Mouse (Mus musculus) liver, embryonic 11.5 days (tissue): ENCODE results near the gene Camkk2. TPM values are rescaled to one million over a fixed set of nuclear protein-coding genes. Genes with fewer than 3 reads are reported as not detected.

Source experiments
- ATAC-seq: fragments of 200-750 bp; cut with Nextera tagmentation; replicated peaks from 2 replicates; pipeline ENCODE4 v1.8.0; 2017; ENCODE audit warnings: moderate number of reproducible peaks, mild to moderate bottlenecking, moderate TSS enrichment, moderate library complexity; ENCODE audit not compliant: low FRiP score
- DNase-seq: peaks from one replicate; pipeline ENCODE4 v3.0.0-alpha.2; 2017; ENCODE audit warnings: low spot score
- H3K27ac ChIP-seq: fragments of 300-500 bp; sonication (generic); 2 replicates; pipeline ENCODE4 v1.5.1; 2014; ENCODE audit warnings: mild to moderate bottlenecking, low read depth, low read length, control low read depth
- H3K27me3 ChIP-seq: fragments of 300-500 bp; sonication (generic); replicated peaks from 2 replicates; pipeline ENCODE4 v1.6.1; 2014; ENCODE audit warnings: low read length, mixed read lengths; ENCODE audit not compliant: control insufficient read depth, insufficient read depth
- H3K36me3 ChIP-seq: fragments of 300-500 bp; sonication (generic); 2 replicates; pipeline ENCODE4 v1.6.1; 2014; ENCODE audit warnings: mild to moderate bottlenecking, low read length, moderate library complexity, mixed read lengths; ENCODE audit not compliant: control insufficient read depth, insufficient read depth
- H3K4me1 ChIP-seq: fragments of 300-500 bp; sonication (generic); replicated peaks from 2 replicates; pipeline ENCODE4 v1.6.1; 2014; ENCODE audit warnings: low read length, mixed read lengths; ENCODE audit not compliant: control insufficient read depth, insufficient read depth
- H3K4me2 ChIP-seq: fragments of 300-500 bp; sonication (generic); 2 replicates; pipeline ENCODE4 v1.6.1; 2014; ENCODE audit warnings: mild to moderate bottlenecking, control low read depth, moderate library complexity
- H3K4me3 ChIP-seq: fragments of 300-500 bp; sonication (generic); 2 replicates; pipeline ENCODE4 v1.5.1; 2014; ENCODE audit warnings: low read depth, low read length, control low read depth
- H3K9ac ChIP-seq: fragments of 300-500 bp; sonication (generic); 2 replicates; pipeline ENCODE4 v1.6.1; 2014; ENCODE audit warnings: low read depth, low read length, control low read depth
- H3K9me3 ChIP-seq: fragments of 300-500 bp; sonication (generic); 2 replicates; pipeline ENCODE4 v1.6.1; 2016; ENCODE audit warnings: low read length, inconsistent platforms, mixed read lengths; ENCODE audit not compliant: control insufficient read depth
- WGBS: fragments of 180-500 bp; shearing (Covaris S2); extraction: QIAGEN DNeasy Blood & Tissue Kit; methylation state at CpG from one replicate; pipeline ENCODE4 v1.1.7; 2014; 5-methylcytosine and 5-hydroxymethylcytosine counted together
- microRNA-seq: library from miRNA; unstranded; fragments of <30 nt; microRNA quantifications from one replicate; pipeline ENCODE4, GENCODE M21; 2017; ENCODE audit warnings: borderline number of aligned reads
- polyA plus RNA-seq: library from polyadenylated mRNA; unstranded; fragments of >200 nt; fragmentation: Nextera tagmentation; extraction: Ambion mirVana; gene quantifications from 2 replicates; pipeline ENCODE4 v1.2.1, GENCODE M21; 2014

Camkk2 gene
- polyA plus RNA-seq, 1 experiment from 2014 or later: 15.5 TPM

DNA sequence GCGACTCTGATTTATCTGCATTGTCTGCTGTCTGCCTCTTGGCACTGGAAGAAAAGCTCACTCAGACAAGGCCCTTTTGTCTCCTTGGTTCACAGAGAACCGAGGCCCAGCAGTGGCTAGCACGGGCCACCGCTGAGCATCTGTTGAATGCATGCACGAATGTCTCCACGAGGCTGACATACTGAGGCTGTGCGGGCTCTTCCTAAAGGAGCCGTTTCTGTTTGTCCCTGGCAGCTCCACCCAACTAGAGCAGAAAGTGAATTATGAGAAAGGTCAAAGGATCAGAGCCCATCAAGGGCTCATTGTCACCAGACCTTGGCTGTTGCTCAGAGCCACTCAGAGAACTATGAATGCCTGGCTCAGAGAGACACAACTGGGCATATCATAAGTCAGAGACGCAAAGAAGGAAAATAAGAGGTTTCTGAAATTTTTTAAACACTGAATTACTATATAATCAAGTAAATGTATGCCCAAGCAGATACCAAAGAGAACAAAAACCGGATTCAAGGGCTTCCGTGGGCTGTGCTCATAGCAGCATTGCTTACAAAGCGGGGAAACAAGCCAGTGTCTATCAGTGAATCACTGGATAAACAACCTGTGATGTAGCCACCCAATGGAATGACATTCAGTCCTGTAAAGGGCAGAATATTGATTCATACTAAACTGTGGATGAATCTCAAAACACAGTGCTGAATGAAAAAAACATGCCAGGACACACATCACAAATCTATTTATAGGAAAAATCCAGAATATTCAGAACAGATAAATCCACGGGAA, 85.6 kb downstream of the Camkk2 start:
- DNase-seq (no peak), ATAC-seq (no peak)
- Histone ChIP-seq H3K4me3 (no peak overlapping the region), H3K36me3 (no peaks in the 10 kb centered on the region), H3K27ac (no peak overlapping the region), H3K9ac (no peak overlapping the region), H3K9me3 (no peaks in the 10 kb centered on the region), H3K4me1 (peaks cover 11% of the 10 kb centered on the region), H3K27me3 (no peaks in the 10 kb centered on the region), H3K4me2 (no peak overlapping the region)
- WGBS: 64% methylated on average over 13 of the region's 13 CpGs

DNA sequence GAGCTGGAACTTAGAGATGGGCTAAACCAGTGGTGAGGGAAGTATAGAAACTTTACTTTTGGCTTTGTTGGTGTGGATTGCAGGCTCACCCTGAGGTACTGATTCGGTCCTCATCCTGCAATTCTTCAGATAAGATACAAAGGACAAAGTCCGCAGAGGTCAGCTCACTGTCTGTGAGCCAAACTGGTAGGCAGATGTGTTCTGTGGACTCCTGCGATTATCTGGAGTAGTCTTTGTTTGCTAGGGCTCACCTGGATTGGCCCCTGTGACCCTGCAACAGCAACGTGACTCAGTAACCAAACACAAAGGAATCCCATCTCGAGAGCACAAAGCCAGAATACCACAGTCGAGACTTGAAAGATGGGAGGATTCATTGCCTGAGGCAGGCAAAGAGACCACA, 88.7 kb downstream of the Camkk2 start:
- Histone ChIP-seq H3K4me1 (no peaks in the 10 kb centered on the region), H3K36me3 (no peaks in the 10 kb centered on the region), H3K9me3 (no peaks in the 10 kb centered on the region), H3K4me2 (no peak overlapping the region), H3K4me3 (no peak overlapping the region), H3K9ac (no peak overlapping the region), H3K27ac (no peak overlapping the region), H3K27me3 (no peaks in the 10 kb centered on the region)
- no peak for DNase-seq
- WGBS: 64% methylated on average over 6 of the region's 6 CpGs
- ATAC-seq: no peak

GRCm38 (mm10) chr5:122689153-122689552, 90.1 kb downstream of the Camkk2 start:
- Histone ChIP-seq H3K4me3 (no peak overlapping the region), H3K27ac (no peak overlapping the region), H3K27me3 (no peaks in the 10 kb centered on the region), H3K36me3 (no peaks in the 10 kb centered on the region), H3K4me2 (no peak overlapping the region), H3K4me1 (no peaks in the 10 kb centered on the region), H3K9me3 (no peaks in the 10 kb centered on the region), H3K9ac (no peak overlapping the region)
- 88% methylated on average over 7 of the region's 7 CpGs for WGBS
- DNase-seq (no peak), ATAC-seq (no peak)

GRCm38 (mm10) chr5:122687391-122687790, 91.8 kb downstream of the Camkk2 start:
- Histone ChIP-seq H3K27ac (no peak overlapping the region), H3K27me3 (no peaks in the 10 kb centered on the region), H3K9ac (no peak overlapping the region), H3K4me1 (no peaks in the 10 kb centered on the region), H3K4me2 (no peak overlapping the region), H3K9me3 (no peaks in the 10 kb centered on the region), H3K4me3 (no peak overlapping the region), H3K36me3 (no peaks in the 10 kb centered on the region)
- DNase-seq (no peak), ATAC-seq (no peak)
- WGBS: 85% methylated on average over 4 of the region's 4 CpGs

- Histone ChIP-seq H3K9me3 (no peaks in the 10 kb centered on the region), H3K4me1 (peaks cover 3% of the 10 kb centered on the region; the same call in 1 of the 2 replicates), H3K27me3 (no peaks in the 10 kb centered on the region), H3K36me3 (no peaks in the 10 kb centered on the region), H3K9ac (no peak overlapping the region), H3K4me3 (no peak overlapping the region), H3K27ac (no peak overlapping the region), H3K4me2 (no peak overlapping the region)
- no peak for DNase-seq
- ATAC-seq: no peak
- 52% methylated on average over 10 of the region's 10 CpGs for WGBS
Observed at GRCm38 (mm10) chr5:122683926-122684325, 95.3 kb downstream of the Camkk2 start.

GRCm38 (mm10) chr5:122681276-122681675, 97.9 kb downstream of the Camkk2 start:
- WGBS: 80% methylated on average over 12 of the region's 12 CpGs
- H3K36me3 ChIP-seq: no peaks in the 10 kb centered on the region
- H3K27me3 ChIP-seq: no peaks in the 10 kb centered on the region
- H3K4me2 ChIP-seq: no peak overlapping the region
- no peaks in the 10 kb centered on the region for H3K9me3 ChIP-seq
- H3K9ac ChIP-seq: no peak overlapping the region
- H3K4me3 ChIP-seq: no peak overlapping the region
- ATAC-seq (no peak), DNase-seq (no peak)
- H3K4me1 ChIP-seq: peaks cover 3% of the 10 kb centered on the region; the same call in 1 of the 2 replicates
- no peak overlapping the region for H3K27ac ChIP-seq

Small RNA genes within 50 kb of the gene (microRNA-seq; reads per million reads assigned to microRNA genes)
- not detected for gene Mir8115

Other genes starting within 250 kb of the Camkk2 start
- 8.9 and 10.9 TPM in 2 replicates for gene Ift81, start 164.9 kb downstream of the Camkk2 start, polyA plus RNA-seq
- 0.47 and 1.3 TPM in 2 replicates for gene P2rx7, start 135.5 kb downstream of the Camkk2 start, polyA plus RNA-seq
- 27.1 and 30.2 TPM in 2 replicates for gene P2rx4, start 71.9 kb downstream of the Camkk2 start, polyA plus RNA-seq
- 392 and 418 TPM in 2 replicates for gene Anapc5, start 41.9 kb upstream of the Camkk2 start, polyA plus RNA-seq
- 24.6 and 26.5 TPM in 2 replicates for gene Rnf34, start 70.6 kb upstream of the Camkk2 start, polyA plus RNA-seq
- 46.8 and 48.8 TPM in 2 replicates for gene Kdm2b, start 210.4 kb upstream of the Camkk2 start, polyA plus RNA-seq
- 8.6 and 9.6 TPM in 2 replicates for gene Orai1, start 235.7 kb upstream of the Camkk2 start, polyA plus RNA-seq